Mouse (Mus musculus) G1E (cell line): ENCODE measurements at regions not wholly inside any gene's neighbourhood (a gene's known extent, or its start where the extent isn't known, plus 50 kb on each side); places are given as distances from the start of the nearest gene placed in this dataset.

Experiments
- CTCF ChIP-seq: IDR thresholded peaks from 2 replicates; pipeline ENCODE4 v1.5.1; 2012; ENCODE audit warnings: low read depth, low read length, inconsistent platforms, mixed read lengths
- POLR2AphosphoS5 ChIP-seq: IDR thresholded peaks from 2 replicates; pipeline ENCODE4 v1.6.1; 2012; ENCODE audit warnings: low read depth, low read length, inconsistent platforms; ENCODE audit not compliant: insufficient replicate concordance
- TAL1 ChIP-seq: conservative IDR thresholded peaks from 2 replicates; pipeline ENCODE4 v1.6.1; 2012; ENCODE audit warnings: low read depth, low read length, inconsistent platforms, mixed read lengths

GRCm38 (mm10) chr1:35805546-35805945 is 262.7 kb upstream of the Hs6st1 start:
- TF ChIP-seq CTCF, result no peak
- no peak for TF ChIP-seq TAL1
- TF ChIP-seq POLR2AphosphoS5, result no peak
